Mouse (Mus musculus): ENCODE data around the gene Manf.
A peak's percentile ranks its signal among the peaks of the same experiment; 100 is the strongest.

The Manf gene

GRCm38 (mm10) chr9:106884996-106885900 lies 6.5 kb downstream of the Manf start:
- DNase-seq (ENCODE audit: low spot score in 2 of 2): no peak

GRCm38 (mm10) chr9:106884306-106884705 lies 7.5 kb downstream of the Manf start:
- no peak for DNase-seq (ENCODE audit: low spot score in 2 of 2)

DNA sequence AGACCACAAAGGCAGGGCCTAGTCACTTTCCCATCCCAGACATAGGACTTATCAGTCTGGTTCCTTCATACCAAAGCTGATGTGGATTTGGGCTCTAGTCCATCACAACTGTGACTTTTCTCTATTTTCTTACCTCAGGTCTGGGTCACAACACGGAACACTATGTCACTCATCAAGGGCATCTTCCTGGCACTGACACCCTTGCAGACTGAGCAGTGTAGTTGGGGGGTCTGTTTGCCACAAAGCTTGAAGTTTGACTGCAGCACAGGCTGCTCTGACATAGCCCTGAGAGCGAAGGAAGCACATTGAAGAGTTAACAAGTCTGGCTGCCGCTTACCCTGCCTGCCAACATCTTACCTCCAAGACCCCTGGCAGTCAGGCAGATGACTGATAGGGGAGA lies 8.7 kb downstream of the Manf start:
- DNase-seq (ENCODE audit: low spot score in 2 of 2): no peak

DNA sequence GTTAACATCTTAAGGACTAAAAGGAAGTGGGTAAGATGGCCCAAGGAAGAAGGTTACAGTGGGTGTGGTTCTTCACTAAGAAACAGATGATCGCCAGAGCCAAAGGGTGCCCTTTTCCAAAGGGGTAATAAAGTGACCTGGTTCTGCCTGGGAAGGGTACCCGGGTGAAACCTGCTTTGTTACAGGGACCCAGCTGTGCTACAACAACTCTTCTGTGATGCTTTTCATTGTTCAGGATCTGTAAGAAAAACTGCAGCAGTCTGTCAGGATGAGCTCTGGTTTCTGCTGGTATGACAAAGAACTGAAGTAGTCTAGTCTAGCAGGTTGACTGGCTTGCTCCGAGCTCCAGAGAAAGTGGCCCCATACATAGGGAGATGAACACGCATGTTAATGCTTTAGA lies 9.6 kb downstream of the Manf start:
- no peak for DNase-seq (ENCODE audit: low spot score in 2 of 2)

DNA sequence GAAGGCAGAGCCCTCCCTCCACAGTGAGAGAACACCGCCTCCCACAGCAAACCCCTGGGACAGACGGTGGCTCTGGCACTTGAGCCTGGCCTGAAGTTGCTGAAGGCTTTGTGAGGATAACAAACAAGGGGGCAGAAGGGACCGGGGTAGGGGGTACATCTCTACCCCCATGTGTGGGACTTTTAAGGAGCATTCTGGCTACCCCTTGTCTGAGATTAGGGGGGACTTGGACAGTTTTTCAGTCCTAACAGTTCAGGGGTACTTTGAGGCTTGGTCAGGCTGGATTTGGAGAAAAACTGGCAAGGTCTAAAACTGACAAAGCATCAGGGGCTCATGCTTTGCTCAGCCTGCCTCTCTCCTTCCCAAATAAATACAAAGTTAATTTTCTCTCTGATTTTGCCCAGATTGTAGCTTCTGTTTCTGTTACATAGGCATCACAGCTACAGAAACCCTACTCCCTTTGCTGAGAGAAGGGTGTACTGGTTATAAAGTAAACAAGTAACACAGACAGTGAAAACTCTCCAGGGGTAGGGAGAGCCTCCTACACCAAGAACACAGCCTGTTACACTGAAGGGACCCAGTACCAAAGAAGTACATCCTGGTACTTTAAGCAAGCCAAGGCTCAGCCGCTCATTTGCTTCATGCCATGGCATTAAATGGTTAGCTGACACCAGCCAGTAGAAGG lies 10.6 kb downstream of the Manf start:
- DNase-seq (ENCODE audit: low spot score in 2 of 2): no peak

- no peak for DNase-seq (ENCODE audit: low spot score in 2 of 2)
Observed at GRCm38 (mm10) chr9:106879471-106879870, 12.3 kb downstream of the Manf start.

- no peak for DNase-seq (ENCODE audit: low spot score in 2 of 2)
Observed at GRCm38 (mm10) chr9:106876666-106877065, 15.1 kb downstream of the Manf start.

GRCm38 (mm10) chr9:106874216-106874615 lies 17.6 kb downstream of the Manf start:
- no peak for DNase-seq (ENCODE audit: low spot score in 2 of 2)

- no peak for DNase-seq (ENCODE audit: low spot score in 2 of 2)
Observed at GRCm38 (mm10) chr9:106858036-106858435, 33.7 kb downstream of the Manf start.

DNA sequence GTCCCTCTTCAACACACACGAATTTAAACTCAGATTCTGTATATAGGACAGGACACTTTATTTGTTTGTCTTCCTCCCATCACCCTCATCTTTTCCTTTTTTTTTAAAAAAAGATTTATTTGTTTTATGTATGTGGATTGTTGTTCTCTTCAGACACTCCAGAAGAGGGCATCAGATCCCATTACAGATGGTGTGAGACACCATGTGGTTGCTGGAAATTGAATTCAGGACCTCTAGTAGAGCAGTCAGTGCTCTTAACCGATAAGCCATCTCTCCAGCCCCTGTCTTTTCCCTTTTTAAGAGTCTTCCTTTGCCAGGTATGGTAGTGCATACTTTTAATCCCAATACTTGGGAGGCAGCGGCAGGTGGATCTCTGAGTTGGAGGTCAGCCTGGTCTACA lies 35.1 kb downstream of the Manf start:
- no peak for DNase-seq (ENCODE audit: low spot score in 2 of 2)

- DNase-seq (ENCODE audit: low spot score in 2 of 2): no peak
Observed at GRCm38 (mm10) chr9:106842800-106843199, 49.0 kb downstream of the Manf start.

DNA sequence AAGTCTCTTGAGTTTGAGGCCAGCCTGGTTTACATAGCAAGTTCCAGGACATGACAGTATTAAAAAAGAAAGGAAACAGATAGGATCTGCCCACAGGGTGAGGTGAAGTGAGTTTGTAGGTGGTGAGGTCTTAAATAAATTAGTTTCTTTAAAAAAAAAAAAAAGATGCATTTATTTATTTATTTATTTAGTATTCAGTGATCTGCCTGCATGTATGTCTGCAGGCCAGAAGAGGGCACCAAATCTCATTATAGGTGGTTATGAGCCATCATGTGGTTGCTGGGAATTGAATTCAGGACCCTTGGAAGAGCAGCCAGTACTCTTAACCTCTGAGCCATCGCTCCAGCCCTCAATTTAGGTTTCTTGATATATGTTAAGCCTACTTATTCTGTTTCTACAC lies 51.2 kb downstream of the Manf start:
- no peak for DNase-seq (ENCODE audit: low spot score in 2 of 2)

- peak; percentile 84 to 90 for DNase-seq (ENCODE audit: low spot score in 2 of 2)
Observed at GRCm38 (mm10) chr9:106822381-106823104, 69.2 kb downstream of the Manf start.

DNA sequence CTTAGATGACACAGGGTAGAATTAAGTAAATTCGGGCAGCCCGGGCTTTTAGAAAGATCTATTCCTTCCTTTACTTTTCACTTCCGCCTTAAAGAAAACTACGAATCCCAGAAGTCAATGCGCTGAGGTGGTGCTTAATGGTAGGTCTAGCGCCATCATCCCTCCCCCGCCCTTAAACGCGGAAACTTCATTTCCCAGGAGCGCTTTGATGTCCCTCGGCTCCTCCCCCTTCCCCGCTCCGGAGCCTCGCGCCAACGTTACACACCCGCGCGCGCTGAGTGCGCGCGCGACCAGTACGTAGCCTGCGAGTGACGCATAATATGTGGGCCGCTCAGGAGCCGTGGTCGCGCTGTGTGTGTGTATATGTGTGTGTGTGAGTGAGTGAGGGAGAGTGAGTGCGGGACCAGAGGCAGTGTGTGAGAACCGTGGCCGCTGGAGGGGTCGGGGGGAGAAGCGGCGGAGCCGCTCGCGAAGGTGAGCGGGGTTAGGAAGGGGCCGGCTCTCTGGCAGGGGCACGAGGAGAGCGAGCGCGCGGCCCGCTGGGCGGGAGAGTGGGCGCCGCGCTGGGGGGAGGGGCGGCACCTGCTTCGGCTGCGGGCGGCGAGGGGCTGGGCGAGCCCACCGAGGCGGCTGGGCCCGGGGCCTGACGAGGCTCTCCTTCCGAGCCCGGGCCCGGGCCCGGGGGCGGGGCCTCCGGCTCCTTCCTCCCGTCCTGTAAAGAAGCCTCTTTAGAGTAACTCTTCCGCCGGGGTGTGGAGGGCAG lies 70.0 kb downstream of the Manf start, which contains the start of gene Dcaf1:
Dcaf1 (plus strand) TSS at position 257 of the 763 bp plus-strand sequence.
- DNase-seq (ENCODE audit: low spot score in 2 of 2): peak; percentile 85 to 92

- no peak for DNase-seq (ENCODE audit: low spot score in 2 of 2)
Observed at GRCm38 (mm10) chr9:106821050-106821617, 70.6 kb downstream of the Manf start.

DNA sequence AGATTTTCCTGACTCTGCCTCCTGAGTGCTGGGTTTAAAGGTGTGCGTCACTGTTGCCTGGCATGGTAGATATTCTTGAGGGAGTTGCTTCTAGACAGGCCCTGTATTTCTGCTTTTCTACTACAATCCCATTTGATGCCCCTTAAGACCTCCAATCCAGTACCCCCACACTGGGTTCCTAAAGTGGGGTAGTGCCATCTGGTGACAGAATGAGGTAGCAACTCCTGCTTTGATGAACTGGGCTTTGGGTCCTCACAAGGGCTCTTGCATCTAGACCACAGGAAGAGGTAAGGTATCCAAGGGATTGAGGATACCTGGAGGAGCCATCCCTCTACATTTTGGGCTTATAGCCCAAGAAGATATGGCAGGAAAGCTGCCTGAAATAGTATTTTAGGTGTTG lies 72.6 kb downstream of the Manf start:
- DNase-seq (ENCODE audit: low spot score in 2 of 2): no peak

GRCm38 (mm10) chr9:106818191-106818590 lies 73.6 kb downstream of the Manf start:
- no peak for DNase-seq (ENCODE audit: low spot score in 2 of 2)

- DNase-seq (ENCODE audit: low spot score in 2 of 2): no peak
Observed at GRCm38 (mm10) chr9:106806503-106806902, 85.3 kb downstream of the Manf start.

GRCm38 (mm10) chr9:106790831-106791230 lies 100.9 kb downstream of the Manf start:
- no peak for DNase-seq (ENCODE audit: low spot score in 2 of 2)

GRCm38 (mm10) chr9:106789363-106789762 lies 102.4 kb downstream of the Manf start:
- DNase-seq (ENCODE audit: low spot score in 2 of 2): no peak

- DNase-seq (ENCODE audit: low spot score in 2 of 2): peak; percentile 80 to 85
Observed at GRCm38 (mm10) chr9:106788812-106789321, 102.9 kb downstream of the Manf start, which contains the start of gene Rad54l2. Rad54l2 (minus strand) TSS chr9:106789194.

Measured in urinary bladder, postnatal 4 days (tissue).